Mouse (Mus musculus) G1E-ER4 (cell line): ENCODE results near the gene Kras. TPM values are rescaled to one million over a fixed set of nuclear protein-coding genes. Genes with fewer than 3 reads are reported as not detected.

ENCODE experiments used
- GATA1 ChIP-seq: IDR thresholded peaks from one replicate; pipeline ENCODE4 v1.8.0; 2012; ENCODE audit warnings: low read length, inconsistent platforms
- polyA plus RNA-seq: library from polyadenylated mRNA; stranded (reverse); fragments of >175 nt; gene quantifications from 2 replicates; pipeline ENCODE4 v1.2.3, GENCODE M21; 2012

Kras gene
- 31.1 and 41.4 TPM in 2 replicates for polyA plus RNA-seq

DNA sequence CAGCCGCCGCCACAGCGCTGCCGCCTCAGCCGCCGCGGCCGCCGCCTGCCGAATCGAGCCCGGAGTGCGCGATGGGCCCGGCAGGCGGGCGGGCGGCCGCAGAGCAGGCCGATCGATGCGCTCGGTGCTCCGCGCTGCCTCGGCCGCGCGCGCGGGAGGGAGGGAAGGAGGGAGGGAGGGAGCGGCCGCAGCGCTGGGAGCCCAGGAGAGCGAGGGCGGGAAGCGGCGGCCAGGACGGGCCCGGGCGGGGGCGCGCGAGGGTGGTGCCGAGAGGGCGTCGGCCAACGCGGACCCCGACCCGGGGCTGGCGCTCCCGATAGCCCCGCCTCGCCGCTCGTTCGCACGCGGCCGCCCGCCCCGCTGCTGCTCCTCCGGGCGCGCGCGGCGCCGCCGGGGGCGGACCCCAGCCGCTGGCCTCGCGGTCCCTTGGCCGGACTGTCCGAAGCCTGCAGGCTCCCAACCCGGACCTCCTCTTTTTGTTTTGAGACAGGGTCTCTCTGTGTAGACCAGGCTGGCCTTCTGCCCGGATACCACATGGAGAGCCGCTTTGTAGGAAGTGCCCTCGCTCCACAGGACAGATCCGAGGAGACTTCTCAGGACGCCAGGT is at the start of gene Kras:
Kras (minus strand) TSS at position 55 of the 607 bp plus-strand sequence.
- no peak for TF ChIP-seq GATA1

DNA sequence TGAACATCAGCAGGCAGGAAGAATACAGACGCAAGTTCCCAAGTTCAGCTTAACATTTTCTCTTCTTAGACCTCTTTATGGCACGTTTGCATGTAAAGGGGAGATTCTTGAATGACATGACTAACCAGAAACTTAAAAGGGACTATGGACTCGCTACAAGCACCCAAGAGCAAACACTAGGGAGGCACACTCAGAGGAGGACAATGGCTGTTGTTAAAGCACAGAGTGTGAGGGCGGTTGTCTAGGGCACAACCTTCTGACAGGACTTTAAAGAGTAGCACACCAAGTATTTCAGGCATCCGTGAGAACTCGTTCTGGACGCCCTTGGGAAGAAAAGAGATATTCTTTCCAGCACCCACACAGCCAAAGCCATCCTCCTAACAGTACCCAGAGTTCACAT is 47.6 kb upstream of the Kras start:
- no peak for TF ChIP-seq GATA1

DNA sequence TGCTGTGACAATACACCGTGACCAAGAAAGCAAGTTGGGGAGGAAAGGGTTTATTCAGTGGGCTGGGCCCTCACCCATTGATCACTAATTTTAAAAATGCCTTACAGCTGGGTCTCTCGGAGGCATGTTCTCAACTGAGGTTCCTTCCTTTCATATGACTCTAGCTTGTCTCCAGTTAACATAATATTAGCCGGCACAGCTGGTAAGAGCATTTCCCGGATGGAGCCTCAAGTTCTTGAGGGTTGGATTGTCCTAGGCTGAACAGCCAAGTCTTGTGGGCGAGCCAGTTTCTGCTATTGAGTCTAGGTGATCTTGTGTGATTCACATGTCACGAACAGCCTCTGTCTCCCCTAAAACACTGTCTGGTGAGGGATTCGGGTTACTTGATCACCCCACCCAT is 46.9 kb upstream of the Kras start:
- no peak for TF ChIP-seq GATA1

DNA sequence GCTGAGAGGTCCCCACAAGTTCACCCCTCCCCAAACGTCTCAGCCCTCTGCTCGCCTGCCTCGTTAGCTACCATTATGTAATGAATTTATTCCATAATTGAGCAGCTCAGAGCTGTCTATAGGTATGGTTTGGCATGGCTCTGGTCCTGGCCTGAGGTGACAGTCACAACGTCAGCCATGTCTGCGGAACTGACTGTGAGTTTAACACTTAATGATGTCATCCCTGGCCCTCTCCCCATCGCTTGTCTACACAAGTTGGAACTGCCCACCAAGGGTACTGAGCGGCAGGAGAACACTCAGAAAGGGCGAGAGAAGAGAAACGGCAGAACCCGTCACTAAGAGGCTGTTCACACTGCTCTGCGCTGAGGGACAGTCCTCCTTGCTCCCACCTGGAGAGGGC is 45.1 kb upstream of the Kras start:
- TF ChIP-seq GATA1, result no peak

- TF ChIP-seq GATA1, result no peak
These were observed 43.1 kb upstream of the Kras start for GRCm38 (mm10) chr6:145293156-145293555.

- TF ChIP-seq GATA1, result no peak
These were observed 41.6 kb upstream of the Kras start for GRCm38 (mm10) chr6:145291383-145292289.

DNA sequence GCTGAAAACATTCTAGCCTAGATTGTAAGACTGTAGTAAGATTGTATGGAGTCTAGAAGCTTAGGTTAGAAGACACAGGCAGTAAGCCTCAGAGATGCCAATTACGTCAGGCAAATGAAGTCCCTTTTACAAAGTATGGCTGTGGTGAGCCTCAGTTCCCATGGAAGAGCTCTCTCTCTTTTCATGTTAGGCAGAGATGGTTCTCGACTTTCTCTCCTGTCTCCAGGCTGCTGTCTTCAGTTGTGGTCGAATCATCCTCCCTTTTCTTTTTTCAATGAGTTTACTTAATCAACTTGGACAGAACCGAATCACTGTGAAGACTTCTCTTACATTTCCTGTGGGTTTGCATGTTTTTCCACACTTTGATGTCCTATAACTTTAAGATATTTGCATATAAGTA is 35.6 kb upstream of the Kras start:
- no peak for TF ChIP-seq GATA1

DNA sequence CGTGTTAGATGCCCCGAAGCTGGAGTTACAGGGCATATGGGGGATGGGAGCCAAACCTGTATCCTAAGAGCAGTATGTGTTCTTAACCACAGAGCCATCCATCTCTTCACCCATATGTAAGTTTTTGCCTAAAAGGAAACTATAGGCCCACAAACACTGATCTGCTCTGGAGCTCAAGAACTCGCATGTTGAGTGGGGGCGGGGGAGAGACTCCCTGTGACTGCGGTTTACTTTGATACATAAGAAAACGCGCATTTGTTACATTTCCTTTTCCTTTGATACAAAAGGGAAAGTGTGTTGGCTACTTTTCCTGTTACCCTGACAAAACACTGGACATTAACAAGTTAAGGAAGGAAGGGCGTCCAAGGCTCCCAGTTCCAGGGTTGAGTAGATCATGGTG is 34.2 kb upstream of the Kras start:
- TF ChIP-seq GATA1, result no peak

DNA sequence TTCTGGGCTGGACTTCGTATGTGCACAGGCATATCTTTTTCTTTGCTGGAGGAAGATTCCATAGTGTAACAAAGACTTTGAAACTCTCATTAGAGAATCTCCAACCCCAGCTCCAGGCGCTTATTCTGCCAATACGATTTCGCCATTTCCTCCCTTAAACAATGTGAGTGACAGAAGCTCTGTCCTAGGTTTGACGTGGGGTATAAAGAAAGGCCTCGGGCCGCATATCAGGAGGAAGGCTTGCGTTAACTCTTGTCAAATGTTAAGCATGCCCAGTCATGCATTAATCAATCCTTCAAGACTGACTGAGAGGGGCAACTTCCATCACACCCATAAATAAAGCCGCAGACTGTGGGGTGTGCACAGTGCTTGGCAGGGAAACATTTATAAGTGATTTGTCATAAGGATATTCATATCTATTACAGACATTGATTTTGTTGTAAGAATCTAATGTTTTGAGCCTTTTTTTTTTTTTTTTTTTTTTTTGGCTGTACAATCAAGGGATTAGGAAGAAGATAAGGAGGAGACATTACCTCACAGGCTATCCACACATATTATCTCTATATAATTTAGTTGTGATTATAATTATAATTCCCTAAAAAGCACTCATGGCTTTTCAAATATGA is 27.2 kb upstream of the Kras start:
- TF ChIP-seq GATA1, result no peak

DNA sequence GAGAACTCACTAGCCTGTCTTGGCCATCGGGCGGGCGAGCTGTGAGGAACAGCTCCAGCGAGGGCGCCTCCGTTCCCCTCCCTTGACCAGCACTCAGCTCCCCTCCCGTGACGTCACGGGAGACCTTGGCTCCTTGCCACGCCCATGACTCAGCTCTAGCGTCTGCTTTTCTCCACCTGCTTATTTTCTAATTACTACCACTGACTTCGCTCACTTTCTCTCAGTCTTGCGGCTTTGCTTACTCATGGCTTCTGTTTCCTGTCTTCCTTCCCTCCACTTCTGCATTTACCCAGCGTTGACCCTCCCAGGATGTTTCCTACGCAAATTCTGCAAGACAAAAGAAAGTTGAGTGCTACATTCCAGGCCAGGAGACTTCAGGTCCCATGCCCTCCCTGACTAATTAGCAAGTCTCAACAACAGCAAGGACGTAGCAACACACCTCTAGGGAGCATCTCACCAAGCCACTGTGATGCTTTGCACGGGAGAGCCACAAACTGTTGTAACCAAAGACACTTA is 26.3 kb upstream of the Kras start:
- TF ChIP-seq GATA1, result no peak

- no peak for TF ChIP-seq GATA1
These were observed 25.7 kb upstream of the Kras start for GRCm38 (mm10) chr6:145275586-145276219.

DNA sequence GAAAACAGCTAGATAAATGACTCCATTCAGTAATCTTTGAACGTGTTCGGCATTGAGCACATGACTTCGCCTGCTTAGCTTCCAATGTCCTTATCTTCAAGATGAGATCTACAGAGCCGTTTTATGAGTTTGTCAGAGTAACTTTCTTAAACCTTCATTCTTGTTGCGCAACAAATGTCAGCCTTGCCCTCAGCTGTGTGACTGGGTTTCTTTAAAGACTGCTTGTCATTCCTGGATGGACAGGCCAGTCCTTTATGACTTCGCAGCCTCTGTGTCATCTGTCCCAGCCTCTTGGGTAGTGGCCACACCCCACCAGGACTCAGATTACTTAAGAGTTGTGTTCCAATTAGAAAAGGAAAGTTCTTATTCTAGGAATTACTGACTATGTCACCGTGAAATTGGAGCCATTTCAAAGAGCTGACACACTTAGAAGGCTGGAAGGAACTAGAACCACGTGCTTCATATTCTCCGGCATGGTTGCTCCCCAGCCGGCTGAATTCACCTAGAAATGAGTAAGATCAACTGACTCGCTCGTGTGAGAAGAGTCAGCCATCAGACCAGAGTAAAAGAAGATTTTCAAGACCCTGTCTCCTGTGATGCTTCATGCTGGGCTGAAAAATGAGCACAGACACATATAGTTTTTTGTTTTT is 24.1 kb upstream of the Kras start:
- TF ChIP-seq GATA1, result no peak

GRCm38 (mm10) chr6:145272142-145272937 is 22.3 kb upstream of the Kras start:
- no peak for TF ChIP-seq GATA1

DNA sequence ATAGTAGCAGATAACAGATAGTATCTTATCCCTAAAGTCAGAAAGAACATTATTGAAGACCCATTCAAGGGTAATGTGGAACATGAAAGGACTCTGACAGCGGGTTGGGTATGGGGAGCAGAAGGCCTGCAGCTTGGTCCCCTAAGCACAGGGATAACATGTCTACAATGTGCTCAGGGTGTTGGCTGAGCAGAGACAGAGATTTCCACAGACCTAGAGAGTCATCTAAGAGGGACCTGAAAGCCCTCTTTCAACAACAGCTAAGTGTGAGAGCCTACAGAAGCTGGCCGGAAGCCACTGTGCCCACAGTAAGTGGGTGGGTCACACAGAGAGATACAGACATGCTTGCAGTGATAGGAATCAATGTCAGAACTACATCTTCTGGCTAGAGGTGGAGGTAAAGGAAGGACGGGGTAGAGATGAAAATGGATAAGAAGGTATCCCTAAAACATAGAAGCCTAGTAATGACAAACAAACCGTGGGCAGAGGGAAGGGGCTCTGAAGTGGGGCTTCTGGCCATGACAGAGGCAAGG is 19.3 kb upstream of the Kras start:
- TF ChIP-seq GATA1, result no peak
